Mouse (Mus musculus) kidney, postnatal 0 days (tissue): Measurements from ENCODE around the gene Osmr. TPM values are rescaled to one million over a fixed set of nuclear protein-coding genes. Genes with fewer than 3 reads are reported as not detected.

Source experiments
- ATAC-seq: fragments of 200-750 bp; cut with Nextera tagmentation; replicated peaks from 2 replicates; pipeline ENCODE4 v1.8.0; 2017; ENCODE audit warnings: low read depth, moderate number of reproducible peaks, moderate TSS enrichment, moderate library complexity; ENCODE audit not compliant: low FRiP score
- DNase-seq: peaks from one replicate; pipeline ENCODE4 v3.0.0-alpha.2; 2016; ENCODE audit warnings: low spot score
- H3K27ac ChIP-seq: fragments of 300-500 bp; sonication (generic); 2 replicates; pipeline ENCODE4 v1.5.1; 2014; ENCODE audit warnings: mild to moderate bottlenecking
- H3K27me3 ChIP-seq: fragments of 300-500 bp; sonication (generic); 2 replicates; pipeline ENCODE4 v1.6.1; 2014; ENCODE audit warnings: low read length, mixed read lengths; ENCODE audit not compliant: insufficient read depth
- H3K36me3 ChIP-seq: fragments of 300-500 bp; sonication (generic); 2 replicates; pipeline ENCODE4 v1.6.1; 2014; ENCODE audit warnings: low read length, mixed read lengths; ENCODE audit not compliant: insufficient read depth
- H3K4me1 ChIP-seq: fragments of 300-500 bp; sonication (generic); replicated peaks from 2 replicates; pipeline ENCODE4 v1.6.1; 2014; ENCODE audit warnings: antibody characterized with exemption, low read length, mixed read lengths; ENCODE audit not compliant: insufficient read depth
- H3K4me2 ChIP-seq: fragments of 300-500 bp; sonication (generic); 2 replicates; pipeline ENCODE4 v1.6.1; 2014; ENCODE audit warnings: mild to moderate bottlenecking, low read length, moderate library complexity, mixed read lengths
- H3K4me3 ChIP-seq: fragments of 300-500 bp; sonication (generic); replicated peaks from 2 replicates; pipeline ENCODE4 v1.5.1; 2014; ENCODE audit warnings: low read depth, low read length
- H3K9ac ChIP-seq: fragments of 300-500 bp; sonication (generic); 2 replicates; pipeline ENCODE4 v1.6.1; 2014; ENCODE audit warnings: low read depth, low read length
- H3K9me3 ChIP-seq: fragments of 300-500 bp; sonication (generic); replicated peaks from 2 replicates; pipeline ENCODE4 v1.6.1; 2016; ENCODE audit warnings: low read length, inconsistent platforms, mixed read lengths
- CTCF ChIP-seq: IDR thresholded peaks from 2 replicates; pipeline ENCODE4 v1.5.1; 2016; ENCODE audit warnings: antibody characterized with exemption, low read depth, mild to moderate bottlenecking, moderate library complexity
- WGBS: fragments of 180-500 bp; shearing (Covaris S2); extraction: QIAGEN DNeasy Blood & Tissue Kit; methylation state at CpG from one replicate; pipeline ENCODE4 v1.1.7; 2014; 5-methylcytosine and 5-hydroxymethylcytosine counted together
- polyA plus RNA-seq: library from polyadenylated mRNA; unstranded; fragments of >200 nt; fragmentation: Nextera tagmentation; extraction: Ambion mirVana; gene quantifications from 2 replicates; pipeline ENCODE4 v1.2.1, GENCODE M21; 2015

The Osmr gene
- polyA plus RNA-seq, 1 experiment from 2014 or later: 2.9 TPM

- DNase-seq: no peak
These were observed 84.8 kb downstream of the Osmr start for GRCm38 (mm10) chr15:6790011-6790410.

GRCm38 (mm10) chr15:6787236-6787635 is 87.5 kb downstream of the Osmr start:
- H3K4me1 ChIP-seq: no peaks in the 10 kb centered on the region
- H3K9me3 ChIP-seq: no peaks in the 10 kb centered on the region
- no peak for TF ChIP-seq CTCF
- ATAC-seq (no peak), DNase-seq (no peak)
- no peak overlapping the region for H3K4me2 ChIP-seq
- H3K4me3 ChIP-seq: no peak overlapping the region
- no peak overlapping the region for H3K27ac ChIP-seq
- peaks cover 46% of the 10 kb centered on the region for H3K36me3 ChIP-seq
- H3K27me3 ChIP-seq: no peaks in the 10 kb centered on the region
- H3K9ac ChIP-seq: no peak overlapping the region
- 91% methylated on average over 10 of the region's 10 CpGs for WGBS

More at GRCm38 (mm10) chr15:6790011-6790410, 84.8 kb downstream of the Osmr start:
- Histone ChIP-seq H3K9ac (no peak overlapping the region), H3K4me2 (no peak overlapping the region), H3K9me3 (no peaks in the 10 kb centered on the region), H3K27me3 (no peaks in the 10 kb centered on the region), H3K4me1 (no peaks in the 10 kb centered on the region), H3K36me3 (peaks cover 44% of the 10 kb centered on the region), H3K4me3 (no peak overlapping the region), H3K27ac (no peak overlapping the region)
- WGBS: 90% methylated on average over 7 of the region's 7 CpGs
- no peak for TF ChIP-seq CTCF
- no peak for ATAC-seq

- WGBS: 89% methylated on average over 10 of the region's 10 CpGs
- no peak overlapping the region for H3K27ac ChIP-seq
- H3K4me3 ChIP-seq: no peak overlapping the region
- H3K9ac ChIP-seq: no peak overlapping the region
- H3K4me1 ChIP-seq: no peaks in the 10 kb centered on the region
- H3K4me2 ChIP-seq: no peak overlapping the region
- no peaks in the 10 kb centered on the region for H3K9me3 ChIP-seq
- H3K36me3 ChIP-seq: peaks cover 46% of the 10 kb centered on the region
- ATAC-seq: no peak
- TF ChIP-seq CTCF: no peak
- no peaks in the 10 kb centered on the region for H3K27me3 ChIP-seq
- DNase-seq: no peak
These were observed 88.6 kb downstream of the Osmr start for GRCm38 (mm10) chr15:6786212-6786611.

- WGBS: 90% methylated on average over 3 of the region's 3 CpGs
- peaks cover 52% of the 10 kb centered on the region for H3K36me3 ChIP-seq
These were observed 102.5 kb downstream of the Osmr start for GRCm38 (mm10) chr15:6772265-6772664.

More at GRCm38 (mm10) chr15:6772265-6772664, 102.5 kb downstream of the Osmr start:
- no peak overlapping the region for H3K4me2 ChIP-seq
- no peak for TF ChIP-seq CTCF
- DNase-seq (no peak), ATAC-seq (no peak)
- H3K9ac ChIP-seq: no peak overlapping the region
- no peak overlapping the region for H3K27ac ChIP-seq
- no peaks in the 10 kb centered on the region for H3K4me1 ChIP-seq
- H3K27me3 ChIP-seq: no peaks in the 10 kb centered on the region
- no peaks in the 10 kb centered on the region for H3K9me3 ChIP-seq
- H3K4me3 ChIP-seq: no peak overlapping the region

Other genes starting within 250 kb of the Osmr start
- gene Rictor, start 166.6 kb downstream of the Osmr start, polyA plus RNA-seq: 28.3 and 29.6 TPM in 2 replicates
- gene Lifr, start 215.6 kb upstream of the Osmr start, polyA plus RNA-seq: 20.6 and 21.2 TPM in 2 replicates